Mouse (Mus musculus) CH12.LX (cell line): ENCODE results near the gene Sytl1. TPM values are rescaled to one million over a fixed set of nuclear protein-coding genes. Genes with fewer than 3 reads are reported as not detected.
A peak's percentile ranks its signal among the peaks of the same experiment; 100 is the strongest.

Experiments used
- DNase-seq: peaks from one replicate; pipeline ENCODE4 v3.0.0-alpha.2; 2013; ENCODE audit errors: extremely low read depth
- H3K27ac ChIP-seq: 2 replicates; pipeline ENCODE4 v1.5.1; 2012; ENCODE audit warnings: low read depth, mild to moderate bottlenecking, control low read depth, moderate library complexity; ENCODE audit not compliant: insufficient read depth
- H3K27me3 ChIP-seq: replicated peaks from 2 replicates; pipeline ENCODE3; 2012; ENCODE audit warnings: inconsistent platforms
- H3K36me3 ChIP-seq, 2 experiments: replicated peaks in 1 of 2; 2 replicates each; pipeline versions ENCODE3 to v1.6.1; 2012; ENCODE audit warnings: inconsistent platforms in 1 of 2, low read length in 1 of 2, mild to moderate bottlenecking in 1 of 2, mixed read lengths in 1 of 2, moderate library complexity in 1 of 2; ENCODE audit not compliant: control insufficient read depth in 1 of 2, insufficient read depth in 1 of 2
- H3K4me1 ChIP-seq, 2 experiments: 2 replicates each; pipeline ENCODE4 v1.6.1; 2012; ENCODE audit warnings: inconsistent platforms in 1 of 2, moderate library complexity in 1 of 2; ENCODE audit not compliant: insufficient read depth in 2 of 2, control insufficient read depth in 1 of 2
- H3K4me2 ChIP-seq: 2 replicates; pipeline ENCODE4 v1.6.1; 2012; ENCODE audit warnings: low read depth, mild to moderate bottlenecking, control low read depth; ENCODE audit not compliant: poor library complexity, insufficient read depth, severe bottlenecking
- H3K4me3 ChIP-seq, 3 experiments: fragments of 150-350 bp in 1 of 3; sonication (generic) in 1 of 3; replicated peaks in 1 of 3; 2 replicates each; pipeline versions ENCODE3 to v1.5.1; 2011 to 2012; ENCODE audit warnings: low read depth in 2 of 3, low read length in 2 of 3, mild to moderate bottlenecking in 2 of 3, moderate library complexity in 2 of 3, control low read depth in 1 of 3, improper control_type of control experiment in 1 of 3, inconsistent platforms in 1 of 3, mixed read lengths in 1 of 3; ENCODE audit not compliant: poor library complexity in 1 of 3
- H3K79me2 ChIP-seq: replicated peaks from 2 replicates; pipeline ENCODE4 v1.6.1; 2012; ENCODE audit warnings: mild to moderate bottlenecking, moderate library complexity; ENCODE audit not compliant: control insufficient read depth, poor library complexity, insufficient read depth, severe bottlenecking; ENCODE audit errors: extremely low read depth
- H3K9ac ChIP-seq: 2 replicates; pipeline ENCODE4 v1.6.1; 2012; ENCODE audit warnings: low read depth, mild to moderate bottlenecking, control low read depth, moderate library complexity; ENCODE audit not compliant: insufficient read depth
- H3K9me3 ChIP-seq: replicated peaks from 2 replicates; pipeline ENCODE3; 2012; ENCODE audit warnings: low read length, inconsistent platforms, mixed read lengths
- CTCF ChIP-seq, 2 experiments: IDR thresholded peaks in 1 of 2; conservative IDR thresholded peaks in 1 of 2; 2 replicates each; pipeline ENCODE4 v1.5.1; 2011 to 2012; ENCODE audit warnings: low read depth in 2 of 2, low read length in 2 of 2, improper control_type of control experiment in 1 of 2, inconsistent platforms in 1 of 2, mild to moderate bottlenecking in 1 of 2, moderate library complexity in 1 of 2
- E2F4 ChIP-seq: IDR thresholded peaks from 2 replicates; pipeline ENCODE4 v1.6.1; 2011; ENCODE audit warnings: low read depth, low read length, improper control_type of control experiment; ENCODE audit not compliant: insufficient replicate concordance
- ETS1 ChIP-seq: conservative IDR thresholded peaks from 2 replicates; pipeline ENCODE4 v1.6.1; 2012; ENCODE audit warnings: low read depth, mild to moderate bottlenecking, inconsistent platforms, low read length, improper control_type of control experiment, moderate library complexity
- GABPA ChIP-seq: IDR thresholded peaks from 2 replicates; pipeline ENCODE4 v1.6.1; 2012; ENCODE audit warnings: low read depth, low read length, improper control_type of control experiment, inconsistent platforms; ENCODE audit not compliant: insufficient replicate concordance
- JUN ChIP-seq: IDR thresholded peaks from 2 replicates; pipeline ENCODE4 v1.6.1; 2011; ENCODE audit warnings: low read depth, mild to moderate bottlenecking, low read length, improper control_type of control experiment, moderate library complexity; ENCODE audit not compliant: insufficient read depth
- KAT2A ChIP-seq: IDR thresholded peaks from 2 replicates; pipeline ENCODE4 v1.6.1; 2012; ENCODE audit warnings: low read length, improper control_type of control experiment, inconsistent platforms; ENCODE audit not compliant: insufficient replicate concordance
- MAZ ChIP-seq: IDR thresholded peaks from 2 replicates; pipeline ENCODE4 v1.6.1; 2012; ENCODE audit warnings: low read depth, mild to moderate bottlenecking, inconsistent platforms, low read length, improper control_type of control experiment, moderate library complexity
- MEF2A ChIP-seq: IDR thresholded peaks from 2 replicates; pipeline ENCODE4 v1.6.1; 2014; ENCODE audit warnings: low read depth, mild to moderate bottlenecking, inconsistent platforms, low read length, improper control_type of control experiment, borderline replicate concordance
- MYC ChIP-seq: IDR thresholded peaks from 2 replicates; pipeline ENCODE4 v1.6.1; 2011; ENCODE audit warnings: low read depth, mild to moderate bottlenecking, improper control_type of control experiment, low read length
- NELFE ChIP-seq: IDR thresholded peaks from 2 replicates; pipeline ENCODE4 v1.6.1; 2011; ENCODE audit warnings: low read depth, low read length, improper control_type of control experiment
- POLR2AphosphoS2 ChIP-seq: IDR thresholded peaks from 2 replicates; pipeline ENCODE4 v1.6.1; 2011; ENCODE audit warnings: low read depth, low read length, improper control_type of control experiment
- RAD21 ChIP-seq: IDR thresholded peaks from 2 replicates; pipeline ENCODE4 v1.6.1; 2011; ENCODE audit warnings: low read depth, mild to moderate bottlenecking, low read length, improper control_type of control experiment, moderate library complexity
- SMC3 ChIP-seq: IDR thresholded peaks from 2 replicates; pipeline ENCODE4 v1.6.1; 2011; ENCODE audit warnings: low read depth, low read length, improper control_type of control experiment
- TCF12 ChIP-seq: IDR thresholded peaks from 2 replicates; pipeline ENCODE4 v1.6.1; 2014; ENCODE audit warnings: low read depth, mild to moderate bottlenecking, inconsistent platforms, low read length, improper control_type of control experiment
- UBTF ChIP-seq: IDR thresholded peaks from 2 replicates; pipeline ENCODE4 v1.6.1; 2012; ENCODE audit warnings: low read depth, mild to moderate bottlenecking, inconsistent platforms, low read length, improper control_type of control experiment, moderate library complexity
- ZNF384 ChIP-seq: IDR thresholded peaks from 2 replicates; pipeline ENCODE4 v1.6.1; 2012; ENCODE audit warnings: low read depth, low read length, improper control_type of control experiment, inconsistent platforms
- dilution Hi-C: fragments of 300-500 bp; cut with MboI; formaldehyde crosslinking; loops from 2 replicates; pipeline ENCODE4 v1.14.3; 2020; ENCODE audit warnings: low sequenced_read_pairs; ENCODE audit not compliant: extremely low pct_unique_long_range_greater_than_20kb, extremely low pct_ligation_motif_present
- in situ Hi-C: fragments of 300-500 bp; cut with MboI; formaldehyde crosslinking; loops from 3 replicates; pipeline ENCODE4 v1.14.3; 2019; ENCODE audit warnings: low sequenced_read_pairs, low pct_ligation_motif_present, low pct_unique_long_range_greater_than_20kb, mixed read lengths
- polyA plus RNA-seq: library from polyadenylated mRNA; unstranded; fragments of >175 nt; gene quantifications from 2 replicates; pipeline ENCODE4 v1.2.1, GENCODE M21; 2012; ENCODE audit warnings: low read depth; ENCODE audit not compliant: insufficient read length
- total RNA-seq, 2 experiments: library from RNA; depleted of rRNA; stranded (reverse); fragments of 300-350 nt in 1 of 2; fragments of >200 nt in 1 of 2; gene quantifications; 2 replicates each; pipeline ENCODE4 v1.2.3; 2012 to 2014

The Sytl1 gene
- total and polyA plus RNA-seq, 3 experiments: 8.2 to 20.0 (median 12.1) TPM

DNA sequence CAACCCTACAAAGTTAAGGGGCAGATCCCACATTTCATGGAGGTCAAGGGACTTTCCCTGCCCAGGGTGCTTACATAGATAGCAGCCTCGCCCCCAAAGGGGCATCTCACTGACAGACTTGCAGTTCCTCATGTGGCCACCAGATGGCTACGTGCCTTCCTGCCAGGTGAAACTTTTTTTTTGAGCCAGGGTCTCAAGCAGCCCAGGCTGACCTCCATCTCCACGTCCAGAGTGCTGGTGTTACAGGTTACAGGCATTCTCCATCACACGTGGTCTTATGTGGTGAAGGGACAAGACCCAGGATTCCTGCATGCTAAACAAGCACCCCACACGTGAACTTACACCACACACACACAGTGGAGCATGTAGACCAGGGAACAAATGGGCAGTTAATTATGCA, 45.3 kb downstream of the Sytl1 start:
- no peak overlapping the region for H3K9ac ChIP-seq
- no peaks in the 10 kb centered on the region for H3K9me3 ChIP-seq
- peaks cover 8 to 19% of the 10 kb centered on the region in 2 experiments for H3K4me1 ChIP-seq
- H3K4me3 ChIP-seq: no peak overlapping the region
- H3K27me3 ChIP-seq: peaks cover 55% of the 10 kb centered on the region
- dilution Hi-C loops (no loop called here), in situ Hi-C loops (no loop called here)
- peak; percentile 85 to 96 for TF ChIP-seq CTCF (conservative IDR thresholded peaks at IDR 0.05 in 1 of 2, IDR thresholded peaks at IDR 0.05 in 1 of 2; ENCODE audit: low read depth in 2 of 2, low read length in 2 of 2)
- TF ChIP-seq SMC3: peak; percentile 88
- TF ChIP-seq RAD21: peak; percentile 51
- TF ChIP-seq POLR2AphosphoS2: no peak
- TF ChIP-seq TCF12: no peak
- TF ChIP-seq UBTF: no peak
- no peak for TF ChIP-seq GABPA
- TF ChIP-seq ZNF384: peak; percentile 92
- H3K27ac ChIP-seq: no peak overlapping the region
- H3K79me2 ChIP-seq: no peaks in the 10 kb centered on the region
- DNase-seq: peak; percentile 69
- no peaks in the 10 kb centered on the region for H3K36me3 ChIP-seq
- H3K4me2 ChIP-seq: peak overlapping the region; percentile 61

DNA sequence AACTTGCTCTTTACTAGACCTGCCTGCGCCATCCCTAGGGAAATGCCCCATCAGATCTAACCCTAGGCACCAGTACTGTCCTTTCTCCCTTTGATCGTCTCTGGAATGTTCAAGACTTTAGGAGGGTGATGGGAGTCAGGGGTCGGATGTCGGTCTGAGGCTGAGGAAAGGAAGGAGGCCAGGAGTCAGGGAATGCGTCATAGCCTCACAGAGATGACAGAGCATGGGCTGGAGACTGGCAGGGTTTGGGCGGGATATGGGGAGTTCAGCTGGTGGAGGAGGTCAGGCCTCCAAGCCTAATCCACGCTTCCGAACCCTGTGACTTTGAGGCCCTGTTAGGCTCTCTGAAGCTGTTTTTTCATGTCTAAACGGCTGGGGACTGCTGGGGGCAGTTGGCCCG, 49.3 kb downstream of the Sytl1 start:
- TF ChIP-seq E2F4 (no peak), KAT2A (no peak), MYC (no peak), ETS1 (no peak), MAZ (no peak), SMC3 (no peak), RAD21 (no peak), NELFE (no peak), MEF2A (no peak), JUN (no peak)
- Histone ChIP-seq H3K27me3 (peaks cover 46% of the 10 kb centered on the region), H3K36me3 (no peaks in the 10 kb centered on the region), H3K4me2 (no peak overlapping the region), H3K4me3 (no peak overlapping the region), H3K4me1 (peaks cover 14 to 28% of the 10 kb centered on the region in 2 experiments), H3K9ac (no peak overlapping the region), H3K9me3 (no peaks in the 10 kb centered on the region), H3K79me2 (no peaks in the 10 kb centered on the region), H3K27ac (no peak overlapping the region)
- in situ Hi-C loops: loop anchor here (5.0 kb wide), 1 partner anchor 89 kb away; no protein-coding TSS in a partner anchor
- dilution Hi-C loops: no loop called here
- DNase-seq: no peak
